Mouse (Mus musculus) hindbrain, embryonic 14.5 days (tissue): ENCODE data around the gene Pde3b. TPM values are rescaled to one million over a fixed set of nuclear protein-coding genes. Genes with fewer than 3 reads are reported as not detected.
A peak's percentile ranks its signal among the peaks of the same experiment; 100 is the strongest.
"Not testable (repeated sequence)": the region's sequence is repeated elsewhere in the genome, so short reads cannot be mapped to it uniquely, and the experiment has no call there.

Experiments used
- ATAC-seq: fragments of 200-750 bp; cut with Nextera tagmentation; 2 replicates; pipeline ENCODE4 v1.8.0; 2017; ENCODE audit warnings: moderate number of reproducible peaks, mild to moderate bottlenecking, moderate TSS enrichment, moderate library complexity; ENCODE audit not compliant: low FRiP score
- DNase-seq: peaks from one replicate; pipeline ENCODE4 v3.0.0-alpha.2; 2015; ENCODE audit warnings: low spot score
- H3K27ac ChIP-seq: fragments of 300-500 bp; sonication (generic); 2 replicates; pipeline ENCODE4 v1.5.1; 2014; ENCODE audit warnings: mild to moderate bottlenecking, moderate library complexity
- H3K27me3 ChIP-seq: fragments of 300-500 bp; sonication (generic); 2 replicates; pipeline ENCODE4 v1.6.1; 2014; ENCODE audit warnings: mild to moderate bottlenecking, low read length, mixed read lengths; ENCODE audit not compliant: control insufficient read depth, insufficient read depth
- H3K36me3 ChIP-seq: fragments of 300-500 bp; sonication (generic); replicated peaks from 2 replicates; pipeline ENCODE4 v1.6.1; 2014; ENCODE audit not compliant: control insufficient read depth, insufficient read depth
- H3K4me1 ChIP-seq: fragments of 300-500 bp; sonication (generic); replicated peaks from 2 replicates; pipeline ENCODE4 v1.6.1; 2014; ENCODE audit warnings: antibody characterized with exemption, low read length, mixed read lengths; ENCODE audit not compliant: control insufficient read depth, insufficient read depth
- H3K4me2 ChIP-seq: fragments of 300-500 bp; sonication (generic); replicated peaks from 2 replicates; pipeline ENCODE4 v1.6.1; 2014; ENCODE audit warnings: mild to moderate bottlenecking, moderate library complexity
- H3K4me3 ChIP-seq: fragments of 300-500 bp; sonication (generic); replicated peaks from 2 replicates; pipeline ENCODE4 v1.5.1; 2014; ENCODE audit warnings: mild to moderate bottlenecking, low read length
- H3K9ac ChIP-seq: fragments of 300-500 bp; sonication (generic); 2 replicates; pipeline ENCODE4 v1.6.1; 2014
- H3K9me3 ChIP-seq: fragments of 300-500 bp; sonication (generic); 2 replicates; pipeline ENCODE4 v1.6.1; 2016; ENCODE audit warnings: low read length; ENCODE audit not compliant: control insufficient read depth
- WGBS: fragments of 180-500 bp; shearing (Covaris S2); extraction: QIAGEN DNeasy Blood & Tissue Kit; methylation state at CpG from one replicate; pipeline ENCODE4 v1.1.7; 2014; 5-methylcytosine and 5-hydroxymethylcytosine counted together
- polyA plus RNA-seq: library from polyadenylated mRNA; unstranded; fragments of >200 nt; fragmentation: Nextera tagmentation; extraction: Ambion mirVana; gene quantifications from 2 replicates; pipeline ENCODE4 v1.2.1, GENCODE M21; 2014

Pde3b gene
- polyA plus RNA-seq = 5.9 and 6.1 TPM in 2 replicates

DNA sequence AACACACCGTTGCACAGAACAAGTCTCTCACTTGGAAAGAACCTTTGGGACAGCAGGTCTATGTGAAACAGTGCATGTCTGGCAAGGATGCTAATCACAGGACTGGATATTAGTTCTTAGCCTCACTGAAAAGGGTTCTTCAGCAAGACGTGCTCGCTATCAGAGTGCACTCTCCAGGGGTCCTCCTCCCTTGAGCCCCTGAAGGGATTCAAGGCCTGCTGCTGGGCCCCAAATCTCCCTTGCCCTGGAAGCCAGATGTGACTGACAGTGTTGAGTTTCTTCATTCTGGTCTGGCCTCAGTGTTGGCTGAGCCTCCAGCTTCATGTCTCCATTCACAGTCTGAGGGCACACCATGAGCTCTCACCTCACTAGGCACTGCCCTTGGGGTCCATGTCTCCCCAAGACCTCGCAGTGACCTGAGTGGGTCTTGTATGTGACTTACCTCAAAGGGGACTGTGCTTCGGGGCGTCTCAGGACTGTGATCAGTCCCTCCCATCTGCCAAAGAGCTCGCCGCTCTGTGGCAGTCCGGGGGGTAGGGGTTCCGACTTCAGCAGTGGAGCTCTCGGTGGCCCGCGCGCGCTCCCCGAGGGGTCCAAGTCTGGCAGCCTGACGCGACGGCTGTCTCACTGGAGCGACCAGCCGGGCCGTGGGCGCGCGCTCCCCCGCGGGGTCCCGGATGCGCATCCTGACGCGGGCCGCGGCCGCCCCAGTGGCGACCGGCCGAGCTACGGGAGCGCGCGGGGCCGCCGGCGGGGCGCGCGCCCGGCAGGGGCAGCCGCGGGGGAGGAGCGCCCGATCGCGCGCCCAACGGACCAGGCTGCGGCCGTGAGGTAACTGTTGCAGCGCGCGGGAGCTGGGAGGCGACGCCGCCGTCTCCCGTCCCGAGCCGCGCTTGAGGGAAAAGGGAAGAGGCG lies at the start of gene Pde3b:
Gene Pde3b (plus strand): TSS at position 861 of the 915 bp plus-strand sequence.
- DNase-seq (peak; percentile 77), ATAC-seq (peak; percentile 81)
- peaks cover 21% of the 10 kb centered on the region for H3K4me1 ChIP-seq
- H3K4me2 ChIP-seq = peak within 1 kb of the TSS; percentile 70
- no peaks in the 10 kb centered on the region for H3K27me3 ChIP-seq
- no peaks in the 10 kb centered on the region for H3K36me3 ChIP-seq
- under 1% methylated on average over 60 of the region's 70 CpGs for WGBS
- peak within 1 kb of the TSS; percentile 98 for H3K4me3 ChIP-seq
- H3K27ac ChIP-seq = peak within 1 kb of the TSS; percentile 96
- H3K9ac ChIP-seq = peak within 1 kb of the TSS; percentile 94
- no peaks in the 10 kb centered on the region for H3K9me3 ChIP-seq

DNA sequence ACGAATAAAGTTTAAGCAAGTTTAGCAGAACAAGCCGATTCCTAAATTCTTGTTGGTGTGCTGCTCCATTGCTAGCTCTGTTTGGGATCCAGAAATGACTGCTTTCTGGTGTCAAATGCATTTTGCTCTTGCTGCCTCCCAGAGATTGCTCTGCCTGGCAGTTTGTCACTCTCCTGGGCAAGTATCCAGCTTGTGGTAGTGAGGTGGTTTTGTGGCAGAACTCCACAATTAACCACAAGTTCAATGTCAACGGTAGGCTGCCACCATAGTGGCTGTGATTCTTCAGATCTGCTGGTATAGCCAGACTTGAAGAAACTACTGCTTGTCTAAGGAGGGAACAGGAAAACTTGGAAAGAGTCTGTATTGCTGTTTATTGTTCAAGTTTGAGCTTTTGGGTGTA lies 13.0 kb upstream of the Pde3b start:
- ATAC-seq (no peak), DNase-seq (no peak)

GRCm38 (mm10) chr7:114415336-114416020 lies 397 bp downstream of the Pde3b start:
- Histone ChIP-seq H3K4me2 (peak overlapping the region; percentile 70), H3K27me3 (no peaks in the 10 kb centered on the region), H3K36me3 (no peaks in the 10 kb centered on the region), H3K27ac (peak overlapping the region; percentile 96), H3K9me3 (no peaks in the 10 kb centered on the region), H3K9ac (peak overlapping the region; percentile 94), H3K4me1 (peaks cover 21% of the 10 kb centered on the region), H3K4me3 (peak overlapping the region; percentile 98)
- DNase-seq (peak; percentile 50), ATAC-seq (peak; percentile 78)
- WGBS = under 1% methylated on average over 55 of the region's 103 CpGs

More for the DNA sequence above, 13.0 kb upstream of the Pde3b start:
- Histone ChIP-seq H3K9ac (no peak overlapping the region), H3K4me1 (no peaks in the 10 kb centered on the region), H3K27ac (no peak overlapping the region), H3K36me3 (no peaks in the 10 kb centered on the region), H3K27me3 (no peaks in the 10 kb centered on the region), H3K4me3 (no peak overlapping the region), H3K4me2 (no peak overlapping the region), H3K9me3 (no peaks in the 10 kb centered on the region)
- 92% methylated on average over 3 of the region's 3 CpGs for WGBS

DNA sequence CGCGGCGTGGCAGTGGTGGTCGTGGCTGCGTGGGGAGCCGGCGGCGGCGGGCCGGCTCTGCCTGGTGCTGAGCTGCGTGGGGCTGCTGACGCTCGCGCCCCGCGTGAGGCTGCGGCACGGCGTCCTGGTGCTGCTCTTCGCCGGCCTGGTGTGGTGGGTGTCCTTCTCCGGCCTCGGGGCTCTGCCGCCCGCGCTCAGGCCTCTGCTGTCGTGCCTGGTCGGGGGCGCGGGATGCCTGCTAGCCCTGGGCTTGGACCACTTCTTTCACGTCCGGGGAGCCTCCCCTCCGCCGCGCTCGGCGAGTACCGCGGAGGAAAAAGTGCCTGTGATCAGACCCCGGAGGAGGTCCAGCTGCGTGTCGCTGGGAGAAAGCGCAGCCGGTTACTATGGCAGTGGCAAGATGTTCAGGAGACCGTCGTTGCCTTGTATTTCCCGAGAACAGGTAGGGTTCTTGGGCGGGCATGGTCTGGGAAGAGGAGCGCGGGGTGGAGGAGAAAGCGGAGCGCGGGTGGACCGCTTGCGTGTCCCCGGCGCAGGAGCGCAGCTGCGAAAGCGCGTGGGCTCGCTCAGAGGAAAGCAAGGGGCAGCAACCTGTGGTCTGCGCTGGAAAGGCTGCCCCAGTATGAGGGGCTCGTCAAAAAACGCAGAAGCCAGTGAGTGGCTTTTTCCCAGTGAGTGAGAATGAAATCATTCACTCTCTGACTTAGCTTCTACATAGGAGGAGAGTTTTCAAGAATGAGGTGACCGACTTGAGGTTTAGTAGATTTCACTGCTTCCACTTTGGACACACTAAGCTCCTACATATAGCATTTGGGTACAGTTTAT lies 1.2 kb downstream of the Pde3b start:
- peaks cover 21% of the 10 kb centered on the region for H3K4me1 ChIP-seq
- DNase-seq (peak; percentile 56), ATAC-seq (peak; percentile 72)
- H3K27ac ChIP-seq = peak overlapping the region; percentile 96
- peak overlapping the region; percentile 98 for H3K4me3 ChIP-seq
- peak overlapping the region; percentile 70 for H3K4me2 ChIP-seq
- under 1% methylated on average over 66 of the region's 66 CpGs for WGBS
- H3K9me3 ChIP-seq = no peaks in the 10 kb centered on the region
- H3K27me3 ChIP-seq = no peaks in the 10 kb centered on the region
- H3K9ac ChIP-seq = peak overlapping the region; percentile 94
- no peaks in the 10 kb centered on the region for H3K36me3 ChIP-seq

DNA sequence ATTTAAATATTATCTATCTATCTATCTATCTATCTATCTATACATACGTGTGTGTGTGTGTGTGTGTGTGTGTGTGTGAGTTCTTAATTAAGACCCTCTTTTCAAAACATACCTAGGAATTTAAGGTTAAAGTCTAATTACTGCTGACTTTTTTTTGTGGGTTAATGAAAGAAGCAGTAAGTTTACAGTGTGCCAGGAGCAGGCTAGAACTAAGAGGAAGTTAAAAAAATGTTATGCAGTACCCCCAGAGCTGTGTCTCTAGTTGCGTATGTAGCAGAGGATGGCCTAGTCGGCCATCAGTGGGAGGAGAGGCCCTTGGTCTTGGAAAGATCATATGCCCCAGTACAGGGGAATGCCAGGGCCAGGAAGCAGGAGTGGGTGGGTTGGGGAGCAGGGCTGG lies 4.2 kb downstream of the Pde3b start:
- H3K27me3 ChIP-seq, H3K36me3 ChIP-seq: not testable (repeated sequence)
- WGBS = 79% methylated on average over 3 of the region's 3 CpGs

DNA sequence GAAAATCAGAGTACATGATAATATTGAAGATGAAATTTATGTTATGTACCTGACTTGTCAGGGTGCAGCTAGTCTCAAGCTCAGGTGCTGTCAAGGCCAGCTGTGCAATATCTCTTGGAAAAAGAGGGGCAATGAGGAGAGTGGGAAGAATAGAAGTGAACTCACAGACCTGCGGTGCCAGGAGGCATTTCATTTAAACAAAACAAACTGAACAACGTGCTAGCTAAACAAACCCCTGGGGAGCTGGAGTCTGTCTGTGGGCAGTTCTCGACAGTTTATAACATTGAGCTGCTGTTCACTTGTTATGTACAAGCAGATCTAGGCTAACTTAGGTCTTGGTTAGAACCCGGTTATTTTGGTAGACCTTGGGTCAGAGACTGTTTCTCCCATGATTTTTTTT lies 5.8 kb downstream of the Pde3b start:
- Histone ChIP-seq H3K36me3 (no peaks in the 10 kb centered on the region), H3K27me3 (no peaks in the 10 kb centered on the region), H3K9ac (no peak overlapping the region), H3K9me3 (no peaks in the 10 kb centered on the region), H3K4me3 (no peak overlapping the region), H3K4me2 (no peak overlapping the region), H3K4me1 (peaks cover 15% of the 10 kb centered on the region), H3K27ac (no peak overlapping the region)
- WGBS = 45% methylated on average over 4 of the region's 4 CpGs
- ATAC-seq (no peak), DNase-seq (no peak)

More for the DNA sequence above, 4.2 kb downstream of the Pde3b start:
- H3K4me3 ChIP-seq, H3K4me2 ChIP-seq, DNase-seq, H3K9me3 ChIP-seq, ATAC-seq, H3K9ac ChIP-seq, H3K27ac ChIP-seq: not testable (repeated sequence)
- peaks cover 19% of the 10 kb centered on the region for H3K4me1 ChIP-seq

DNA sequence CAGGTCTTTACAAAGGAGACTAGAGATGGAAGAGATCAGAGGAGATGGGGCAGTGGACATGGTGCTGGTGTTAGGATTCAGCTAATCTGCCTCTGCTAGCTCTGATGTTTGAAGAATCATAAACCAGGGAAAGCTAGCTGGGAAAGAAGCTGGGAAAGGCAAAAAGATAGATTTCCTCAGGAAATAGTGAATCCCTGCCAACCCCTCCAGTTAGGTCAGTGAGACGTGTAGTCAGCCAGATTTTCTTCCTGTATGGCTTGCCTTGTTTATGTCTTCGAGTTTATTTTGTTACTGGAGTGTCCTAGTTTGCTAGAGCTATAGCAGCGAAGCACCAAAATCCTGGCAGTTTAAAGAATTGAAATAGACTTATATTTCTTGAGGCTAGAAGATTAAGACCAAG lies 7.1 kb downstream of the Pde3b start:
- no peaks in the 10 kb centered on the region for H3K9me3 ChIP-seq
- H3K4me1 ChIP-seq = peaks cover 9% of the 10 kb centered on the region
- H3K9ac ChIP-seq = no peak overlapping the region
- H3K4me3 ChIP-seq = no peak overlapping the region
- 86% methylated on average over 3 of the region's 3 CpGs for WGBS
- ATAC-seq = no peak
- H3K4me2 ChIP-seq = no peak overlapping the region
- DNase-seq = no peak
- H3K27me3 ChIP-seq = no peaks in the 10 kb centered on the region
- H3K27ac ChIP-seq = no peak overlapping the region
- no peaks in the 10 kb centered on the region for H3K36me3 ChIP-seq

- H3K9me3 ChIP-seq = peaks cover 4% of the 10 kb centered on the region; the same call in 1 of the 2 replicates
- H3K4me2 ChIP-seq = no peak overlapping the region
- WGBS = 80% methylated on average over 5 of the region's 5 CpGs
- no peaks in the 10 kb centered on the region for H3K4me1 ChIP-seq
- no peak overlapping the region for H3K4me3 ChIP-seq
- no peak overlapping the region for H3K27ac ChIP-seq
- H3K9ac ChIP-seq = no peak overlapping the region
- ATAC-seq (no peak), DNase-seq (no peak)
- H3K27me3 ChIP-seq = no peaks in the 10 kb centered on the region
- H3K36me3 ChIP-seq = no peaks in the 10 kb centered on the region
Observed at GRCm38 (mm10) chr7:114429768-114430167, 14.7 kb downstream of the Pde3b start.
